In the genomic region with DNA sequence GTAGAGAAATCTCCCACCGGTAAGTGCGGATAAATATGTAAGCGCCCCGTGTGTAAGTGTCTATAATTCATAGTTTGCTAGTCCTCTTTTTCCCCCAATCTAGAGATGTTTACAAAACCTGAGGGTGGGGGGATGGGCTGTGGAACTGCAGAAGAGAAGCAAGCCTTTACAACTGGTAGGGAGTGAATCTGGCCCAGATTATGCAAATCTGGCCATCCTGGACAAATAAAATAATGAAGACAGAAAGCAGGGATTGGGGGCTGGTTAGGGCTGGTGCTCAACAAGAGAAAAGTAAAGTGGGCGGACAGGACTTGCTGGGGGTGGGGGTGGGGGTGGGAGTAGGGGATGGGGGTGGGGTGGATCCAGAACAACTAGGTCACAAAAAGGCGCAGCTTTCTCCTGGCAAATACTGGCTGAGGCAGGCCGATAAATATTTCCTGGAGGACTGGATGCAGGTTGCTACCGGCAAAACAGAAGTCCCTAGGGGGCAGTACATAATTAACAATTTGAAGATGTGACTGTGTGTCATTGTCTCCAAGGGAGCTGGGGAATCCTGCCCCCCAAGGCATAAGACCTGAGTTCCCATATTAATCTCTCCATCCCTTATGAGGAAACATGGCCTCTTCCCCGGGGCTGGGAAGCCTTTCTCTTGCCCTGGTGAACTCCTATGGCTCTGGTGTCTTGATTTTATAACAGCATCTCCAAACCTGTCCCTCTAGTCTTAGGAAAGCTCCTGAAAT, we compare ENCODE assay signal across 13 mouse cellular contexts.
A peak's percentile ranks its signal among the peaks of the same experiment; 100 is the strongest.
DNase-seq lines count a peak whose midpoint lies in the region; ATAC-seq and TF ChIP-seq lines count a peak whose summit lies in the region.
"Had no signal": no experiment of that assay in that cellular context is flagged by ENCODE, and none has a peak within 500 bp of the region (broad histone marks: within the 10 kb centered on the region; RNA-seq: fewer than 3 reads in every experiment).

No protein-coding gene starts in this region.

- H3K27me3 ChIP-seq in intestine, postnatal 0 days (replicated peaks; ENCODE audit: control insufficient read depth, insufficient read depth, low read length): no peaks in the 10 kb centered on the region
- no peaks in the 10 kb centered on the region for H3K27me3 ChIP-seq in intestine, embryonic 16.5 days (replicated peaks; ENCODE audit: control insufficient read depth, insufficient read depth, low read length)
- no peaks in the 10 kb centered on the region for H3K27me3 ChIP-seq in hindbrain, embryonic 14.5 days (ENCODE audit: control insufficient read depth, insufficient read depth, low read length)
- H3K27me3 ChIP-seq: liver, embryonic 12.5 days had no signal

- TF ChIP-seq CTCF in intestine, postnatal 0 days (IDR thresholded peaks at IDR 0.05; ENCODE audit: low read depth): peak; percentile 46

- H3K4me3 ChIP-seq in intestine, postnatal 0 days (ENCODE audit: low read depth, low read length): no peak overlapping the region
- H3K4me3 ChIP-seq in intestine, embryonic 16.5 days (ENCODE audit: low read length): no peak overlapping the region
- H3K4me3 ChIP-seq in hindbrain, embryonic 14.5 days (replicated peaks; ENCODE audit: low read length): no peak overlapping the region
- H3K4me3 ChIP-seq: liver, embryonic 12.5 days had no signal

- no peaks in the 10 kb centered on the region for H3K9me3 ChIP-seq in intestine, postnatal 0 days (ENCODE audit: control insufficient read depth)
- H3K9me3 ChIP-seq in intestine, embryonic 16.5 days (ENCODE audit: control insufficient read depth, low read length): no peaks in the 10 kb centered on the region
- H3K9me3 ChIP-seq in hindbrain, embryonic 14.5 days (ENCODE audit: control insufficient read depth, low read length): peaks cover 6% of the 10 kb centered on the region; the same call in 1 of the 2 replicates
- H3K9me3 ChIP-seq: G1E; liver, embryonic 12.5 days had no signal

- 52% methylated on average over 9 of the region's 9 CpGs for WGBS in intestine, postnatal 0 days
- WGBS in intestine, embryonic 16.5 days: 37% methylated on average over 9 of the region's 9 CpGs
- WGBS in hindbrain, embryonic 14.5 days: 41% methylated on average over 9 of the region's 9 CpGs

- H3K4me2 ChIP-seq in intestine, postnatal 0 days (replicated peaks; ENCODE audit: low read depth): no peak overlapping the region
- H3K4me2 ChIP-seq in intestine, embryonic 16.5 days (ENCODE audit: low read depth, low read length): no peak overlapping the region
- H3K4me2 ChIP-seq in hindbrain, embryonic 14.5 days (replicated peaks): no peak overlapping the region
- H3K4me2 ChIP-seq: liver, embryonic 12.5 days had no signal

- no peak overlapping the region for H3K27ac ChIP-seq in intestine, postnatal 0 days (ENCODE audit: low read depth, low read length)
- H3K27ac ChIP-seq in intestine, embryonic 16.5 days (ENCODE audit: low read length): no peak overlapping the region
- H3K27ac ChIP-seq in hindbrain, embryonic 14.5 days: no peak overlapping the region
- H3K27ac ChIP-seq: liver, embryonic 12.5 days had no signal

- DNase-seq in A20 (ENCODE audit: low read depth, low spot score): peak; percentile 10
- DNase-seq in brain, adult 2 months (ENCODE audit: low read depth, low spot score): peak; percentile 40
- no peak for DNase-seq in hindbrain, embryonic 14.5 days (ENCODE audit: low spot score)
- DNase-seq in frontal cortex, postnatal 14 days (ENCODE audit: low spot score in 2 of 2): no peak
- no peak for DNase-seq in left cerebral cortex, adult 18-20 months (ENCODE audit: low spot score in 2 of 2)
- DNase-seq: adrenal gland, adult 8-10 months; cerebellum, adult 9-10 months; right cerebral cortex, adult 18-20 months had no signal

- H3K9ac ChIP-seq in intestine, postnatal 0 days (ENCODE audit: low read depth, low read length): no peak overlapping the region
- no peak overlapping the region for H3K9ac ChIP-seq in intestine, embryonic 16.5 days (ENCODE audit: low read depth, low read length)
- no peak overlapping the region for H3K9ac ChIP-seq in hindbrain, embryonic 14.5 days
- H3K9ac ChIP-seq: liver, embryonic 12.5 days had no signal

- H3K4me1 ChIP-seq in intestine, postnatal 0 days (replicated peaks; ENCODE audit: control insufficient read depth, insufficient read depth, low read length): no peaks in the 10 kb centered on the region
- no peaks in the 10 kb centered on the region for H3K4me1 ChIP-seq in intestine, embryonic 16.5 days (ENCODE audit: control insufficient read depth, insufficient read depth, low read length)
- peaks cover 14% of the 10 kb centered on the region for H3K4me1 ChIP-seq in hindbrain, embryonic 14.5 days (replicated peaks; ENCODE audit: control insufficient read depth, insufficient read depth, low read length)
- H3K4me1 ChIP-seq: liver, embryonic 12.5 days had no signal

- no peak for ATAC-seq in intestine, postnatal 0 days
- ATAC-seq in intestine, embryonic 16.5 days: no peak
- ATAC-seq in hindbrain, embryonic 14.5 days (ENCODE audit: low FRiP score): peak; percentile 31; the same call in 1 of the 2 replicates
- ATAC-seq in frontal cortex, adult (ENCODE audit: low TSS enrichment): no peak; the same call in 1 of the 2 replicates
- ATAC-seq: liver, embryonic 12.5 days had no signal

- no peaks in the 10 kb centered on the region for H3K36me3 ChIP-seq in intestine, postnatal 0 days (ENCODE audit: control insufficient read depth, insufficient read depth)
- no peaks in the 10 kb centered on the region for H3K36me3 ChIP-seq in intestine, embryonic 16.5 days (ENCODE audit: control insufficient read depth, insufficient read depth, low read length)
- H3K36me3 ChIP-seq in hindbrain, embryonic 14.5 days (replicated peaks; ENCODE audit: control insufficient read depth, insufficient read depth): no peaks in the 10 kb centered on the region
- H3K36me3 ChIP-seq: G1E; liver, embryonic 12.5 days had no signal

Comparison
In these comparisons a context has a peak if more than half of its experiments do, and no peak if none do; other contexts are left out.
1. DNase-seq: peak in A20 (single experiment) and brain, adult 2 months (single experiment); none in hindbrain, embryonic 14.5 days (single experiment), frontal cortex, postnatal 14 days (0 of 2) and left cerebral cortex, adult 18-20 months (0 of 2).